Mouse (Mus musculus) brown adipose tissue, adult 24 weeks (tissue): ENCODE measurements around the gene Vegfd. TPM values are rescaled to one million over a fixed set of nuclear protein-coding genes. Genes with fewer than 3 reads are reported as not detected.

Experiments
- H3K27ac ChIP-seq: fragments of 200-500 bp; replicated peaks from 2 replicates; pipeline ENCODE4 v1.5.1; 2012; ENCODE audit warnings: low read depth, mild to moderate bottlenecking, low read length
- H3K4me1 ChIP-seq: fragments of 200-500 bp; 2 replicates; pipeline ENCODE4 v1.6.1; 2012; ENCODE audit warnings: low read length, mixed read lengths; ENCODE audit not compliant: control insufficient read depth, insufficient read depth, insufficient read length
- H3K4me3 ChIP-seq: fragments of 200-500 bp; 2 replicates; pipeline ENCODE4 v1.5.1; 2012; ENCODE audit warnings: low read depth, mild to moderate bottlenecking, low read length, moderate library complexity; ENCODE audit not compliant: insufficient read depth
- polyA plus RNA-seq: library from polyadenylated mRNA; stranded (reverse); fragments of >200 nt; gene quantifications from 2 replicates; pipeline ENCODE4 v1.2.4, GENCODE M21; 2012; ENCODE audit not compliant: missing spikeins, insufficient read depth, insufficient read length

Gene Vegfd
- polyA plus RNA-seq, 1 experiment: 5.9 TPM

GRCm38 (mm10) chrX:164436709-164437108, 63.5 kb downstream of the Vegfd start, which contains the start of gene Asb11:
Asb11 (plus strand) TSS chrX:164436994.
- no peaks in the 10 kb centered on the region for H3K4me1 ChIP-seq
- no peak within 1 kb of the TSS for H3K27ac ChIP-seq
- H3K4me3 ChIP-seq: no peak within 1 kb of the TSS

DNA sequence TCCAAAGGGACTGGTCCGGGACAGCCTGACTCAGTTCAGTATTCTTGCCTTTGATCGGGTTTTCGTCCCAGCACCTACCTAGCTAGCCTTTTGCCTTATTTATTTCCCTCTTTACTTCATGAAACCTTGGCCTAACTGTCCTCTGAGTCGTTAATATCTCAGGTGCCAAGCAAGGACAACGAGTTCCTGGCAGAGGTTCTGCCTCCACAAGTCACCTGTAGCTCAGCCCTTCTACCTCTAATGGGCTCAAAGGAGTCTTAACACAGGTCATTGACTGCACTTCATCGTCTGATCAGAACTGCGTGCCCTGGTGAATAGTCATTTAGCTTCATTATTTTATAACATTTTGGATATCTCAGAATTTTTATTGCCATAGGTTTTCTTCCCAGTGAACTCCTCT, 66.3 kb downstream of the Vegfd start:
- Histone ChIP-seq H3K4me1 (no peaks in the 10 kb centered on the region), H3K4me3 (no peak overlapping the region), H3K27ac (no peak overlapping the region)

- H3K27ac ChIP-seq: no peak overlapping the region
- H3K4me3 ChIP-seq: no peak overlapping the region
Observed at GRCm38 (mm10) chrX:164440140-164440539, 67.0 kb downstream of the Vegfd start.

GRCm38 (mm10) chrX:164440703-164441102, 67.5 kb downstream of the Vegfd start:
- no peaks in the 10 kb centered on the region for H3K4me1 ChIP-seq
- H3K4me3 ChIP-seq: no peak overlapping the region
- no peak overlapping the region for H3K27ac ChIP-seq

More at GRCm38 (mm10) chrX:164440140-164440539, 67.0 kb downstream of the Vegfd start:
- no peaks in the 10 kb centered on the region for H3K4me1 ChIP-seq

- Histone ChIP-seq H3K27ac (no peak overlapping the region), H3K4me3 (no peak overlapping the region), H3K4me1 (no peaks in the 10 kb centered on the region)
Observed at GRCm38 (mm10) chrX:164441306-164441705, 68.1 kb downstream of the Vegfd start.

DNA sequence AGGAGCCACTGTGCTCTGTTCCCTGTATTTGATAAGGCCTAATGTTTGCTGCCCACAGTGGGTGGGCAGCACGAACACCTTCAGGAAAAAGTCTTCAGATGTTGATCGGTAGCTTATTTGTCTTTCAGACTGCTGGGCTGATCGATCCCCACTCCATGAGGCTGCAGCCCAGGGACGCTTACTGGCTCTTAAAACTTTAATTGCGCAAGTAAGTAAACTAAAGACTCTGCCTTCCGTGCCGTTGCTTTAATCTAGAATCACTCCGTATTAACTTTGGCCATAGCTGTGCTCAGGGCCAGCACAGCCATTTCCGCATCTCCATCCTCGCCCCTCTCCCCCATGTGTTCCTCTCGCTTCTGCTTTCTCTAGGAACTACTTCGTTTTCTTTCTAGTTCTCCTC, 72.4 kb downstream of the Vegfd start:
- H3K4me3 ChIP-seq: no peak overlapping the region
- H3K4me1 ChIP-seq: no peaks in the 10 kb centered on the region

GRCm38 (mm10) chrX:164446106-164446551, 73.0 kb downstream of the Vegfd start:
- H3K4me1 ChIP-seq: no peaks in the 10 kb centered on the region
- H3K4me3 ChIP-seq: no peak overlapping the region
- no peak overlapping the region for H3K27ac ChIP-seq

More for the DNA sequence above, 72.4 kb downstream of the Vegfd start:
- no peak overlapping the region for H3K27ac ChIP-seq

- no peak overlapping the region for H3K4me3 ChIP-seq
- no peak overlapping the region for H3K27ac ChIP-seq
- H3K4me1 ChIP-seq: no peaks in the 10 kb centered on the region
Observed at GRCm38 (mm10) chrX:164446835-164447681, 73.9 kb downstream of the Vegfd start.

DNA sequence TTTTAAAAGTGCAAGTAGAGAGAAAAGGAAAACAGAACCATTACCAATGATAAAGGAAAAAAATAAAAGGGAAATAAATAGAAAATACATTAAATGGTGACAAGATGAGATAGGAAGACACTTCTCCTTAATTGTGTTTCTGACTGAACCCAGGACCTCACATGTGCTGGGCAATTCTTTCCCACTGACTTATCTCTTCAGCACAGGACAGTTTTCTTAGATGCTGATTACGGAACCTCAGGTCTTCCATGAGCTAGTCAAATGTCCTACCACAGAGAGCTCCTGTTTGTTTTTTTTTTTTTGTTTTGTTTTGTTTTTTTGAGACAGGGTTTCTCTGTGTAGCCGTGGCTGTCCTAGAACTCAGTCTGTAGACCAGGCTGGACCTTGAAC, 74.5 kb downstream of the Vegfd start:
- no peak overlapping the region for H3K27ac ChIP-seq
- H3K4me1 ChIP-seq: no peaks in the 10 kb centered on the region
- no peak overlapping the region for H3K4me3 ChIP-seq

GRCm38 (mm10) chrX:164449201-164449600, 76.0 kb downstream of the Vegfd start:
- H3K27ac ChIP-seq: no peak overlapping the region
- no peak overlapping the region for H3K4me3 ChIP-seq
- H3K4me1 ChIP-seq: no peaks in the 10 kb centered on the region

Other genes starting within 250 kb of the Vegfd start
- gene Ace2, start 234.0 kb upstream of the Vegfd start, polyA plus RNA-seq: 0.32 TPM in 1 of 2 replicates, not detected in the other
- gene Bmx, start 115.2 kb upstream of the Vegfd start, polyA plus RNA-seq: 0.38 TPM in 1 of 2 replicates, not detected in the other
- 19.1 and 23.0 TPM in 2 replicates for gene Pir, start 104.0 kb upstream of the Vegfd start, polyA plus RNA-seq
- gene Piga, start 46.4 kb downstream of the Vegfd start, polyA plus RNA-seq: 1.3 and 2.4 TPM in 2 replicates
- gene Asb11, start 63.6 kb downstream of the Vegfd start, polyA plus RNA-seq: 0.95 and 5.3 TPM in 2 replicates
- gene Asb9, start 132.9 kb downstream of the Vegfd start, polyA plus RNA-seq: not detected in 2 replicates